Mouse (Mus musculus) thymus, adult 2 months (tissue): Measurements from ENCODE around the gene Tpra1.

Experiments used
- CTCF ChIP-seq: fragments of 200-500 bp; IDR thresholded peaks from 2 replicates; pipeline ENCODE4 v1.5.1; 2012; ENCODE audit warnings: mild to moderate bottlenecking, control low read depth, low read length, moderate library complexity, borderline replicate concordance; ENCODE audit not compliant: control insufficient read depth, poor library complexity, insufficient read depth; ENCODE audit errors: extremely low read depth
- POLR2A ChIP-seq: fragments of 200-500 bp; IDR thresholded peaks from 2 replicates; pipeline ENCODE4 v1.6.1; 2012; ENCODE audit warnings: mild to moderate bottlenecking, low read length, control low read depth, moderate library complexity; ENCODE audit not compliant: control insufficient read depth, poor library complexity, insufficient read depth; ENCODE audit errors: extremely low read depth

DNA sequence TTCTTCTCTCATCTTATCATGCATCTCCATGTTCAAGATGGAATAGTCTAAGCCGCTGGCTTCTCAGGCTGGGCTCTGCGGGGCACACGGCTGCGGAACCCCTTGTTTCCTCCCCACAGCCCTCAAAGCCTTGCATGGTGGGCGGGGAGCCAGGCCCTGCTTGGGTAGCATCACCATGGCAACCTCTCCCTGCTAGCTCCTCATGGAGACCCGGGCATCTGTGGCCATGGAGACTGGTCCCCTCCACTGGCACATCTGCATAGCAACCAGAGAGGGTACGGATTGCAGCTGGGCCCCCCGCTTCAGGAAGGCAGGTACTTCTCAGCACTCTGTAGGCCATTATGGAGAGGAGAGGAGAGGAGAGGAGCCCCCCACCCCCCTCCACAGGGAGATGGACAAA, 40.5 kb downstream of the Tpra1 start:
- TF ChIP-seq POLR2A (no peak), CTCF (no peak)
